ENCODE assay signal across 20 mouse cellular contexts in the genomic region with DNA sequence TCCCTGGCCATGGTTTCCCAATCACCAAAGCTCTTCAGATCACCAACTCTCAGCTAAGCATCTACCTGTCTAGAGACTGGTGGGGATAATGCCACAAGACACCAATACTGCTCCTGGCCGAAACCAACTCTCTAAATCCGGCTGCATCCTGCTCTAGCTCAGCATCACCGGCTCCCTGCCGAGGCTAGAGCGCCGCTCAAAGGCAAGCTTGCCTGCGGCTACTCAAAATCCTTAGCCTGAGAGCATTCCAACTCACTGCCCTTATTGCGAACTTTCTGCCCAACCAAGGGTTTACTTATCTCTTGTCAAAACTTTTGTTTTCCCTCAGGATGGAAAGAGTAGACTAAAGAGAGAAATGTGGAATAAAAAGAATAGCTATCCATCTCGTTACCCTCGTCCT. TPM values are rescaled to one million over a fixed set of nuclear protein-coding genes. Genes with fewer than 3 reads are reported as not detected.
A peak's percentile ranks its signal among the peaks of the same experiment; 100 is the strongest.
DNase-seq lines count a peak whose midpoint lies in the region; ATAC-seq and TF ChIP-seq lines count a peak whose summit lies in the region.
"Had no signal": no experiment of that assay in that cellular context is flagged by ENCODE, and none has a peak within 500 bp of the region (broad histone marks: within the 10 kb centered on the region; RNA-seq: fewer than 3 reads in every experiment).

No protein-coding gene starts in this region.

- peak overlapping the region; percentile 16; the same call in 1 of the 2 replicates for H3K4me2 ChIP-seq in forebrain, postnatal 0 days (ENCODE audit: low read depth)
- H3K4me2 ChIP-seq in midbrain, embryonic 16.5 days (ENCODE audit: low read length): peak overlapping the region; percentile 39
- H3K4me2 ChIP-seq in liver, embryonic 11.5 days: no peak overlapping the region
- H3K4me2 ChIP-seq: heart, embryonic 13.5 days; liver, embryonic 13.5 days had no signal

- intact Hi-C loops in left cerebral cortex, postnatal 4 days (cut with DNase I): no loop called here

- no peaks in the 10 kb centered on the region for H3K9me3 ChIP-seq in forebrain, postnatal 0 days (ENCODE audit: low read length)
- H3K9me3 ChIP-seq in forebrain, embryonic 10.5 days: no peaks in the 10 kb centered on the region
- H3K9me3 ChIP-seq in midbrain, embryonic 16.5 days (replicated peaks; ENCODE audit: control insufficient read depth, low read length, poor library complexity, severe bottlenecking): no peaks in the 10 kb centered on the region
- H3K9me3 ChIP-seq in liver, embryonic 11.5 days (ENCODE audit: control insufficient read depth, low read length): no peaks in the 10 kb centered on the region
- H3K9me3 ChIP-seq: embryonic facial prominence, embryonic 10.5 days; heart, embryonic 13.5 days; liver, embryonic 13.5 days; neural tube, embryonic 13.5 days had no signal

- H3K27me3 ChIP-seq in forebrain, postnatal 0 days (ENCODE audit: insufficient read depth, low read length): no peaks in the 10 kb centered on the region
- peaks cover 58% of the 10 kb centered on the region for H3K27me3 ChIP-seq in forebrain, embryonic 10.5 days (ENCODE audit: poor library complexity, severe bottlenecking)
- H3K27me3 ChIP-seq in midbrain, embryonic 16.5 days (ENCODE audit: control insufficient read depth, insufficient read depth, low read depth, low read length): peaks cover 2% of the 10 kb centered on the region
- peaks cover 25% of the 10 kb centered on the region for H3K27me3 ChIP-seq in liver, embryonic 11.5 days (replicated peaks; ENCODE audit: control insufficient read depth, insufficient read depth, low read length)

- H3K27ac ChIP-seq in forebrain, postnatal 0 days (ENCODE audit: low read depth, low read length): no peak overlapping the region
- H3K27ac ChIP-seq in forebrain, embryonic 10.5 days: no peak overlapping the region
- H3K27ac ChIP-seq in midbrain, embryonic 16.5 days (ENCODE audit: low read length): no peak overlapping the region
- no peak overlapping the region for H3K27ac ChIP-seq in liver, embryonic 11.5 days (ENCODE audit: low read depth, low read length)
- H3K27ac ChIP-seq: embryonic facial prominence, embryonic 10.5 days; heart, embryonic 13.5 days; liver, embryonic 13.5 days; neural tube, embryonic 13.5 days had no signal

- H3K4me3 ChIP-seq in forebrain, postnatal 0 days (ENCODE audit: low read depth, low read length): no peak overlapping the region
- no peak overlapping the region for H3K4me3 ChIP-seq in forebrain, embryonic 10.5 days
- H3K4me3 ChIP-seq in midbrain, embryonic 16.5 days (ENCODE audit: low read depth, low read length): peak overlapping the region; percentile 8; the same call in 1 of the 2 replicates
- no peak overlapping the region for H3K4me3 ChIP-seq in liver, embryonic 11.5 days (ENCODE audit: low read depth, low read length)
- H3K4me3 ChIP-seq: embryonic facial prominence, embryonic 10.5 days; erythroblast, embryonic 14.5 days; heart, embryonic 13.5 days; liver, embryonic 13.5 days; megakaryocyte, embryonic 14.5 days; neural tube, embryonic 13.5 days had no signal

- no peak for TF ChIP-seq CTCF in forebrain, postnatal 0 days (IDR thresholded peaks at IDR 0.05; ENCODE audit: low read depth)

- no peak for ATAC-seq in forebrain, postnatal 0 days
- ATAC-seq in midbrain, embryonic 16.5 days: no peak
- ATAC-seq in megakaryocyte-erythroid progenitor cell, adult 5-6 weeks (replicated peaks; ENCODE audit: low FRiP score, low TSS enrichment, poor library complexity, severe bottlenecking): no peak
- no peak for ATAC-seq in liver, embryonic 11.5 days (replicated peaks; ENCODE audit: low FRiP score)
- ATAC-seq: lung, postnatal 0 days had no signal

- H3K36me3 ChIP-seq in forebrain, postnatal 0 days (ENCODE audit: insufficient read depth): no peaks in the 10 kb centered on the region
- H3K36me3 ChIP-seq in forebrain, embryonic 10.5 days (replicated peaks): no peaks in the 10 kb centered on the region
- no peaks in the 10 kb centered on the region for H3K36me3 ChIP-seq in midbrain, embryonic 16.5 days (ENCODE audit: control insufficient read depth, insufficient read depth, low read length)
- no peaks in the 10 kb centered on the region for H3K36me3 ChIP-seq in liver, embryonic 11.5 days (ENCODE audit: control insufficient read depth, insufficient read depth, low read length)
- H3K36me3 ChIP-seq: embryonic facial prominence, embryonic 10.5 days; heart, embryonic 13.5 days; liver, embryonic 13.5 days; neural tube, embryonic 13.5 days had no signal

- no peak overlapping the region for H3K9ac ChIP-seq in forebrain, postnatal 0 days
- H3K9ac ChIP-seq in midbrain, embryonic 16.5 days (ENCODE audit: low read depth, low read length): no peak overlapping the region
- H3K9ac ChIP-seq in liver, embryonic 11.5 days (ENCODE audit: low read depth, low read length): no peak overlapping the region
- H3K9ac ChIP-seq: heart, embryonic 13.5 days; liver, embryonic 13.5 days; neural tube, embryonic 13.5 days had no signal

- DNase-seq in forebrain, postnatal 0 days: peak; percentile 12
- DNase-seq in forebrain, embryonic 10.5 days (ENCODE audit: extremely low spot score, low spot score): no peak
- DNase-seq in Muller cell, postnatal 12 days (ENCODE audit: inconsistent ontology term): peak; percentile 21
- DNase-seq in embryo, embryonic 11 days: peak; percentile 20
- DNase-seq in left cerebral cortex, postnatal 4 days: no peak
- DNase-seq in liver, embryonic 11.5 days (ENCODE audit: low spot score): no peak
- DNase-seq: adrenal gland, postnatal 14 days; kidney, adult 18-20 months; kidney, postnatal 25 days; liver, embryonic 13.5 days had no signal

- WGBS in forebrain, postnatal 0 days: 20% methylated on average over 10 of the region's 10 CpGs
- whole genome bisulfite sequencing in forebrain, embryonic 10.5 days: 14% methylated on average over 10 of the region's 10 CpGs
- 24% methylated on average over 10 of the region's 10 CpGs for WGBS in midbrain, embryonic 16.5 days
- 18% methylated on average over 10 of the region's 10 CpGs for WGBS in liver, embryonic 11.5 days

- no peaks in the 10 kb centered on the region for H3K4me1 ChIP-seq in forebrain, postnatal 0 days (ENCODE audit: insufficient read depth)
- no peaks in the 10 kb centered on the region for H3K4me1 ChIP-seq in forebrain, embryonic 10.5 days
- 0 out of 2 replicates have a peak, but pooled peaks cover 3% of the 10 kb centered on the region for H3K4me1 ChIP-seq in midbrain, embryonic 16.5 days (ENCODE audit: control insufficient read depth, insufficient read depth, low read length)
- H3K4me1 ChIP-seq in liver, embryonic 11.5 days (replicated peaks; ENCODE audit: control insufficient read depth, insufficient read depth, low read length): no peaks in the 10 kb centered on the region
- H3K4me1 ChIP-seq: embryonic facial prominence, embryonic 10.5 days; heart, embryonic 13.5 days; liver, embryonic 13.5 days; megakaryocyte, embryonic 14.5 days; neural tube, embryonic 13.5 days had no signal

RNA-seq across cellular contexts. Expression of a gene that starts 2.4 kb away (rescaled TPM):
- 15.0 and 22.7 TPM in 2 replicates for total RNA-seq in forebrain, postnatal 0 days (2014; rRNA removed)
- polyA plus RNA-seq in forebrain, postnatal 0 days (2015; fragmentation: Nextera tagmentation; extraction: Ambion mirVana): 8.9 and 14.3 TPM in 2 replicates
- polyA plus RNA-seq in forebrain, embryonic 10.5 days (2016; fragmentation: Nextera tagmentation; extraction: Ambion mirVana): 0.09 and 0.22 TPM in 2 replicates
- 7.9 and 8.9 TPM in 2 replicates for polyA plus RNA-seq in midbrain, embryonic 16.5 days (2015; fragmentation: Nextera tagmentation; extraction: Ambion mirVana)
- not detected in 2 replicates for total RNA-seq in megakaryocyte-erythroid progenitor cell, adult 5-6 weeks (2014; fragmentation: Nextera tagmentation)
- total RNA-seq in megakaryocyte-erythroid progenitor cell, adult 5-6 weeks (2017): not detected in 2 replicates
- total RNA-seq in left cerebral cortex, postnatal 4 days (2021): 10 to 100 TPM in 1 of 2 experiments, 1 to 10 TPM in 1; 6.0 to 15.5 TPM
- polyA plus RNA-seq in liver, embryonic 11.5 days (2014; fragmentation: Nextera tagmentation; extraction: Ambion mirVana): not detected in 2 replicates
- total RNA-seq: adrenal gland, postnatal 14 days; gastrocnemius, postnatal 4 days; MEL had no signal
- polyA plus RNA-seq: erythroblast, embryonic 14.5 days; heart, embryonic 13.5 days; liver, embryonic 13.5 days had no signal

Comparison
In these comparisons a context has a peak if more than half of its experiments do, and no peak if none do; other contexts are left out.
1. DNase-seq: peak in forebrain, postnatal 0 days (single experiment), Muller cell, postnatal 12 days (single experiment) and embryo, embryonic 11 days (single experiment); none in forebrain, embryonic 10.5 days (single experiment), left cerebral cortex, postnatal 4 days (single experiment) and liver, embryonic 11.5 days (single experiment).